Mouse (Mus musculus): ENCODE results near the gene Scarf1. TPM values are rescaled to one million over a fixed set of nuclear protein-coding genes. Genes with fewer than 3 reads are reported as not detected.
A peak's percentile ranks its signal among the peaks of the same experiment; 100 is the strongest.

Gene Scarf1
- polyA plus RNA-seq, 1 experiment from 2014 or later: 2.7 TPM

GRCm38 (mm10) chr11:75532340-75533277, 19.3 kb downstream of the Scarf1 start:
- DNase-seq (ENCODE audit: low spot score) (peak; percentile 45), ATAC-seq (peak; percentile 19; the same call in 1 of the 2 replicates)
- H3K27ac ChIP-seq (ENCODE audit: low read depth, low read length): peak overlapping the region; percentile 93
- H3K36me3 ChIP-seq (ENCODE audit: control insufficient read depth, insufficient read depth, low read length): no peaks in the 10 kb centered on the region
- no peaks in the 10 kb centered on the region for H3K9me3 ChIP-seq (replicated peaks; ENCODE audit: control insufficient read depth, low read length)
- H3K4me1 ChIP-seq (ENCODE audit: control insufficient read depth, insufficient read depth, low read length): peaks cover 10% of the 10 kb centered on the region; the same call in 1 of the 2 replicates
- H3K27me3 ChIP-seq (replicated peaks; ENCODE audit: control insufficient read depth, insufficient read depth, low read length): no peaks in the 10 kb centered on the region
- WGBS: 16% methylated on average over 38 of the region's 38 CpGs
- peak overlapping the region; percentile 76 for H3K4me3 ChIP-seq (ENCODE audit: low read depth, low read length)
- H3K9ac ChIP-seq (ENCODE audit: low read length): peak overlapping the region; percentile 95
- H3K4me2 ChIP-seq (ENCODE audit: low read length): peak overlapping the region; percentile 98

- Histone ChIP-seq H3K4me2 (ENCODE audit: low read length) (peak overlapping the region; percentile 98), H3K27ac (ENCODE audit: low read depth, low read length) (no peak overlapping the region), H3K9ac (ENCODE audit: low read length) (peak overlapping the region; percentile 95), H3K4me3 (ENCODE audit: low read depth, low read length) (peak overlapping the region; percentile 76), H3K4me1 (ENCODE audit: control insufficient read depth, insufficient read depth, low read length) (peaks cover 10% of the 10 kb centered on the region; the same call in 1 of the 2 replicates), H3K27me3 (replicated peaks; ENCODE audit: control insufficient read depth, insufficient read depth, low read length) (no peaks in the 10 kb centered on the region), H3K36me3 (ENCODE audit: control insufficient read depth, insufficient read depth, low read length) (no peaks in the 10 kb centered on the region), H3K9me3 (replicated peaks; ENCODE audit: control insufficient read depth, low read length) (no peaks in the 10 kb centered on the region)
- ATAC-seq (no peak), DNase-seq (ENCODE audit: low spot score) (no peak)
- 84% methylated on average over 6 of the region's 6 CpGs for WGBS
Measured at GRCm38 (mm10) chr11:75533314-75534015, 20.1 kb downstream of the Scarf1 start.

- Histone ChIP-seq H3K36me3 (ENCODE audit: control insufficient read depth, insufficient read depth, low read length) (no peaks in the 10 kb centered on the region), H3K27ac (ENCODE audit: low read depth, low read length) (no peak overlapping the region), H3K4me1 (ENCODE audit: control insufficient read depth, insufficient read depth, low read length) (peaks cover 10% of the 10 kb centered on the region; the same call in 1 of the 2 replicates), H3K4me3 (ENCODE audit: low read depth, low read length) (no peak overlapping the region), H3K9ac (ENCODE audit: low read length) (peak overlapping the region; percentile 26; the same call in 1 of the 2 replicates), H3K27me3 (replicated peaks; ENCODE audit: control insufficient read depth, insufficient read depth, low read length) (no peaks in the 10 kb centered on the region), H3K9me3 (replicated peaks; ENCODE audit: control insufficient read depth, low read length) (no peaks in the 10 kb centered on the region), H3K4me2 (ENCODE audit: low read length) (peak overlapping the region; percentile 98)
- 48% methylated on average over 4 of the region's 4 CpGs for WGBS
- DNase-seq (ENCODE audit: low spot score) (no peak), ATAC-seq (no peak)
Measured at GRCm38 (mm10) chr11:75534286-75535033, 21.1 kb downstream of the Scarf1 start.

DNA sequence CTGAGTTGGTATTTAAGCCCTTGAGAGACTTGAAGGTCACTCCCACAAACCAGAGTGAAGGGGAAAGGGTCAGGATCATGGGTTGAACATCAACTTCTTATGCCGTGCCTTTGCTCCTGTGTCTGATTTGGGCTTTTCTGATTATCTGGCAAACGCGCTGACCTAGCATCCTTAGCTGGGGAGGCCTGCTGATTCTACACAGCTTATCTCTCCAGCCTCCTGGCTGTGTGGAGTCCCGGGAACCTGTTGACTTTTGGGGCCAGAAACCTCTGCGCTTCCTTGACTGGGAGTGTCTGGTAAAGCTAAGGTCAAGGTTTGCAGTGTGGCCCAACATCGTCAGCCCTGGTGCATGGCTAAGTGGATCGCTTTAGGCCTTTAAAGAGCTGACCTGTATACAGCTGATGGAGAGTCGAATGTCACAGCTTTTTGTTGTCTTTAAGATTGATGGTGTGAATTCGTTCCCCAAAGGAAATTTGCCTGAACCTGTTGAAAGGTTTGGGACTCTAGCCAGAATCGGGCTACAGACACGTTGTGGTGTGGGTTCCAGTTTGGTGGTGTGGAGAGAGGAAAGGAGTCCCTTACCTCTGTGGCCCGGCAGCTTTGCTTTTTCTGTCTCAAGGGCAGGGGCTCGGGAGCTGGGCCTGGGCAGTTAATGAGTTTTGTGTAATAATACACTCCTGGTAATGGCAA, 21.9 kb downstream of the Scarf1 start:
- Histone ChIP-seq H3K4me1 (ENCODE audit: control insufficient read depth, insufficient read depth, low read length) (peaks cover 10% of the 10 kb centered on the region; the same call in 1 of the 2 replicates), H3K27me3 (replicated peaks; ENCODE audit: control insufficient read depth, insufficient read depth, low read length) (no peaks in the 10 kb centered on the region), H3K9me3 (replicated peaks; ENCODE audit: control insufficient read depth, low read length) (no peaks in the 10 kb centered on the region), H3K4me2 (ENCODE audit: low read length) (peak overlapping the region; percentile 30), H3K9ac (ENCODE audit: low read length) (peak overlapping the region; percentile 26; the same call in 1 of the 2 replicates), H3K27ac (ENCODE audit: low read depth, low read length) (no peak overlapping the region), H3K4me3 (ENCODE audit: low read depth, low read length) (no peak overlapping the region), H3K36me3 (ENCODE audit: control insufficient read depth, insufficient read depth, low read length) (no peaks in the 10 kb centered on the region)
- ATAC-seq: no peak
- 59% methylated on average over 13 of the region's 13 CpGs for WGBS
- no peak for DNase-seq (ENCODE audit: low spot score)

GRCm38 (mm10) chr11:75536255-75537024, 23.1 kb downstream of the Scarf1 start:
- no peaks in the 10 kb centered on the region for H3K9me3 ChIP-seq (replicated peaks; ENCODE audit: control insufficient read depth, low read length)
- H3K27me3 ChIP-seq (replicated peaks; ENCODE audit: control insufficient read depth, insufficient read depth, low read length): no peaks in the 10 kb centered on the region
- no peaks in the 10 kb centered on the region for H3K36me3 ChIP-seq (ENCODE audit: control insufficient read depth, insufficient read depth, low read length)
- DNase-seq (ENCODE audit: low spot score) (no peak), ATAC-seq (no peak)
- H3K27ac ChIP-seq (ENCODE audit: low read depth, low read length): no peak overlapping the region
- H3K4me1 ChIP-seq (ENCODE audit: control insufficient read depth, insufficient read depth, low read length): peaks cover 13% of the 10 kb centered on the region
- H3K9ac ChIP-seq (ENCODE audit: low read length): no peak overlapping the region
- no peak overlapping the region for H3K4me2 ChIP-seq (ENCODE audit: low read length)
- WGBS: 92% methylated on average over 12 of the region's 12 CpGs
- no peak overlapping the region for H3K4me3 ChIP-seq (ENCODE audit: low read depth, low read length)

- peaks cover 13% of the 10 kb centered on the region for H3K4me1 ChIP-seq (ENCODE audit: control insufficient read depth, insufficient read depth, low read length)
- no peak for ATAC-seq
- no peaks in the 10 kb centered on the region for H3K36me3 ChIP-seq (ENCODE audit: control insufficient read depth, insufficient read depth, low read length)
- no peak for DNase-seq (ENCODE audit: low spot score)
- no peak overlapping the region for H3K9ac ChIP-seq (ENCODE audit: low read length)
- H3K9me3 ChIP-seq (replicated peaks; ENCODE audit: control insufficient read depth, low read length): no peaks in the 10 kb centered on the region
- H3K4me3 ChIP-seq (ENCODE audit: low read depth, low read length): no peak overlapping the region
- H3K4me2 ChIP-seq (ENCODE audit: low read length): no peak overlapping the region
- no peak overlapping the region for H3K27ac ChIP-seq (ENCODE audit: low read depth, low read length)
- WGBS: 95% methylated on average over 8 of the region's 8 CpGs
- no peaks in the 10 kb centered on the region for H3K27me3 ChIP-seq (replicated peaks; ENCODE audit: control insufficient read depth, insufficient read depth, low read length)
Measured at GRCm38 (mm10) chr11:75537025-75537414, 23.7 kb downstream of the Scarf1 start.

GRCm38 (mm10) chr11:75537491-75538183, 24.3 kb downstream of the Scarf1 start:
- no peak overlapping the region for H3K4me3 ChIP-seq (ENCODE audit: low read depth, low read length)
- H3K27me3 ChIP-seq (replicated peaks; ENCODE audit: control insufficient read depth, insufficient read depth, low read length): no peaks in the 10 kb centered on the region
- no peaks in the 10 kb centered on the region for H3K9me3 ChIP-seq (replicated peaks; ENCODE audit: control insufficient read depth, low read length)
- H3K9ac ChIP-seq (ENCODE audit: low read length): peak overlapping the region; percentile 32; the same call in 1 of the 2 replicates
- ATAC-seq (no peak), DNase-seq (ENCODE audit: low spot score) (no peak)
- no peak overlapping the region for H3K27ac ChIP-seq (ENCODE audit: low read depth, low read length)
- H3K4me1 ChIP-seq (ENCODE audit: control insufficient read depth, insufficient read depth, low read length): peaks cover 13% of the 10 kb centered on the region
- H3K4me2 ChIP-seq (ENCODE audit: low read length): no peak overlapping the region
- no peaks in the 10 kb centered on the region for H3K36me3 ChIP-seq (ENCODE audit: control insufficient read depth, insufficient read depth, low read length)
- WGBS: 50% methylated on average over 11 of the region's 11 CpGs

Data from forebrain, embryonic 14.5 days (tissue).